Mouse (Mus musculus) CH12.LX (cell line): ENCODE data around the gene Cacna1i. TPM values are rescaled to one million over a fixed set of nuclear protein-coding genes. Genes with fewer than 3 reads are reported as not detected.
A peak's percentile ranks its signal among the peaks of the same experiment; 100 is the strongest.

ENCODE experiments used
- DNase-seq: peaks from one replicate; pipeline ENCODE4 v3.0.0-alpha.2; 2013; ENCODE audit errors: extremely low read depth
- H3K27ac ChIP-seq: 2 replicates; pipeline ENCODE4 v1.5.1; 2012; ENCODE audit warnings: low read depth, mild to moderate bottlenecking, control low read depth, moderate library complexity; ENCODE audit not compliant: insufficient read depth
- H3K27me3 ChIP-seq: replicated peaks from 2 replicates; pipeline ENCODE3; 2012; ENCODE audit warnings: inconsistent platforms
- H3K36me3 ChIP-seq, 2 experiments: replicated peaks in 1 of 2; 2 replicates each; pipeline versions ENCODE3 to v1.6.1; 2012; ENCODE audit warnings: inconsistent platforms in 1 of 2, low read length in 1 of 2, mild to moderate bottlenecking in 1 of 2, mixed read lengths in 1 of 2, moderate library complexity in 1 of 2; ENCODE audit not compliant: control insufficient read depth in 1 of 2, insufficient read depth in 1 of 2
- H3K4me1 ChIP-seq, 2 experiments: 2 replicates each; pipeline ENCODE4 v1.6.1; 2012; ENCODE audit warnings: inconsistent platforms in 1 of 2, moderate library complexity in 1 of 2; ENCODE audit not compliant: insufficient read depth in 2 of 2, control insufficient read depth in 1 of 2
- H3K4me2 ChIP-seq: 2 replicates; pipeline ENCODE4 v1.6.1; 2012; ENCODE audit warnings: low read depth, mild to moderate bottlenecking, control low read depth; ENCODE audit not compliant: poor library complexity, insufficient read depth, severe bottlenecking
- H3K4me3 ChIP-seq, 3 experiments: fragments of 150-350 bp in 1 of 3; sonication (generic) in 1 of 3; replicated peaks in 1 of 3; 2 replicates each; pipeline versions ENCODE3 to v1.5.1; 2011 to 2012; ENCODE audit warnings: low read depth in 2 of 3, low read length in 2 of 3, mild to moderate bottlenecking in 2 of 3, moderate library complexity in 2 of 3, control low read depth in 1 of 3, improper control_type of control experiment in 1 of 3, inconsistent platforms in 1 of 3, mixed read lengths in 1 of 3; ENCODE audit not compliant: poor library complexity in 1 of 3
- H3K79me2 ChIP-seq: replicated peaks from 2 replicates; pipeline ENCODE4 v1.6.1; 2012; ENCODE audit warnings: mild to moderate bottlenecking, moderate library complexity; ENCODE audit not compliant: control insufficient read depth, poor library complexity, insufficient read depth, severe bottlenecking; ENCODE audit errors: extremely low read depth
- H3K9ac ChIP-seq: 2 replicates; pipeline ENCODE4 v1.6.1; 2012; ENCODE audit warnings: low read depth, mild to moderate bottlenecking, control low read depth, moderate library complexity; ENCODE audit not compliant: insufficient read depth
- H3K9me3 ChIP-seq: replicated peaks from 2 replicates; pipeline ENCODE3; 2012; ENCODE audit warnings: low read length, inconsistent platforms, mixed read lengths
- BHLHE40 ChIP-seq: IDR thresholded peaks from 2 replicates; pipeline ENCODE4 v1.6.1; 2011; ENCODE audit warnings: mild to moderate bottlenecking, low read depth, low read length, improper control_type of control experiment
- CHD1 ChIP-seq: IDR thresholded peaks from 2 replicates; pipeline ENCODE4 v1.6.1; 2012; ENCODE audit warnings: low read depth, low read length, improper control_type of control experiment, inconsistent platforms
- CHD2 ChIP-seq: IDR thresholded peaks from 2 replicates; pipeline ENCODE4 v1.6.1; 2011; ENCODE audit warnings: low read length, improper control_type of control experiment
- E2F4 ChIP-seq: IDR thresholded peaks from 2 replicates; pipeline ENCODE4 v1.6.1; 2011; ENCODE audit warnings: low read depth, low read length, improper control_type of control experiment; ENCODE audit not compliant: insufficient replicate concordance
- EP300 ChIP-seq: IDR thresholded peaks from 2 replicates; pipeline ENCODE4 v1.6.1; 2011; ENCODE audit warnings: low read length, improper control_type of control experiment
- ETS1 ChIP-seq: conservative IDR thresholded peaks from 2 replicates; pipeline ENCODE4 v1.6.1; 2012; ENCODE audit warnings: low read depth, mild to moderate bottlenecking, inconsistent platforms, low read length, improper control_type of control experiment, moderate library complexity
- GABPA ChIP-seq: IDR thresholded peaks from 2 replicates; pipeline ENCODE4 v1.6.1; 2012; ENCODE audit warnings: low read depth, low read length, improper control_type of control experiment, inconsistent platforms; ENCODE audit not compliant: insufficient replicate concordance
- HCFC1 ChIP-seq: IDR thresholded peaks from 2 replicates; pipeline ENCODE4 v1.6.1; 2012; ENCODE audit warnings: low read depth, mild to moderate bottlenecking, inconsistent platforms, low read length, improper control_type of control experiment
- JUN ChIP-seq: IDR thresholded peaks from 2 replicates; pipeline ENCODE4 v1.6.1; 2011; ENCODE audit warnings: low read depth, mild to moderate bottlenecking, low read length, improper control_type of control experiment, moderate library complexity; ENCODE audit not compliant: insufficient read depth
- JUND ChIP-seq: conservative IDR thresholded peaks from 2 replicates; pipeline ENCODE4 v1.6.1; 2011; ENCODE audit warnings: low read depth, low read length, improper control_type of control experiment
- MAFK ChIP-seq: IDR thresholded peaks from 2 replicates; pipeline ENCODE4 v1.6.1; 2011; ENCODE audit warnings: low read length, improper control_type of control experiment; ENCODE audit not compliant: insufficient replicate concordance
- MAX ChIP-seq: IDR thresholded peaks from 2 replicates; pipeline ENCODE4 v1.6.1; 2011; ENCODE audit warnings: low read length, improper control_type of control experiment
- MEF2A ChIP-seq: IDR thresholded peaks from 2 replicates; pipeline ENCODE4 v1.6.1; 2014; ENCODE audit warnings: low read depth, mild to moderate bottlenecking, inconsistent platforms, low read length, improper control_type of control experiment, borderline replicate concordance
- MXI1 ChIP-seq: IDR thresholded peaks from 2 replicates; pipeline ENCODE4 v1.6.1; 2011; ENCODE audit warnings: mild to moderate bottlenecking, low read depth, low read length, improper control_type of control experiment
- MYC ChIP-seq: IDR thresholded peaks from 2 replicates; pipeline ENCODE4 v1.6.1; 2011; ENCODE audit warnings: low read depth, mild to moderate bottlenecking, improper control_type of control experiment, low read length
- NRF1 ChIP-seq: IDR thresholded peaks from 2 replicates; pipeline ENCODE4 v1.6.1; 2014; ENCODE audit warnings: low read depth, mild to moderate bottlenecking, inconsistent platforms, low read length, improper control_type of control experiment, moderate library complexity
- PAX5 ChIP-seq: IDR thresholded peaks from 2 replicates; pipeline ENCODE4 v1.6.1; 2012; ENCODE audit warnings: low read length, inconsistent platforms, mixed read lengths
- POLR2A ChIP-seq: IDR thresholded peaks from 2 replicates; pipeline ENCODE4 v1.6.1; 2011; ENCODE audit warnings: low read depth, mild to moderate bottlenecking, improper control_type of control experiment, low read length
- POLR2AphosphoS2 ChIP-seq: IDR thresholded peaks from 2 replicates; pipeline ENCODE4 v1.6.1; 2011; ENCODE audit warnings: low read depth, low read length, improper control_type of control experiment
- SMC3 ChIP-seq: IDR thresholded peaks from 2 replicates; pipeline ENCODE4 v1.6.1; 2011; ENCODE audit warnings: low read depth, low read length, improper control_type of control experiment
- TBP ChIP-seq: conservative IDR thresholded peaks from 2 replicates; pipeline ENCODE4 v1.6.1; 2011; ENCODE audit warnings: low read depth, low read length, improper control_type of control experiment
- USF1 ChIP-seq: IDR thresholded peaks from 2 replicates; pipeline ENCODE4 v1.6.1; 2014; ENCODE audit warnings: low read depth, mild to moderate bottlenecking, inconsistent platforms, low read length, improper control_type of control experiment
- USF2 ChIP-seq: conservative IDR thresholded peaks from 2 replicates; pipeline ENCODE4 v1.6.1; 2011; ENCODE audit warnings: low read depth, low read length, improper control_type of control experiment
- ZKSCAN1 ChIP-seq: IDR thresholded peaks from 2 replicates; pipeline ENCODE4 v1.6.1; 2012; ENCODE audit warnings: low read depth, inconsistent platforms, low read length, improper control_type of control experiment, borderline replicate concordance
- ZMIZ1 ChIP-seq: IDR thresholded peaks from 2 replicates; pipeline ENCODE4 v1.6.1; 2012; ENCODE audit warnings: low read depth, mild to moderate bottlenecking, inconsistent platforms, low read length, improper control_type of control experiment
- dilution Hi-C: fragments of 300-500 bp; cut with MboI; formaldehyde crosslinking; loops from 2 replicates; pipeline ENCODE4 v1.14.3; 2020; ENCODE audit warnings: low sequenced_read_pairs; ENCODE audit not compliant: extremely low pct_unique_long_range_greater_than_20kb, extremely low pct_ligation_motif_present
- in situ Hi-C: fragments of 300-500 bp; cut with MboI; formaldehyde crosslinking; loops from 3 replicates; pipeline ENCODE4 v1.14.3; 2019; ENCODE audit warnings: low sequenced_read_pairs, low pct_ligation_motif_present, low pct_unique_long_range_greater_than_20kb, mixed read lengths
- polyA plus RNA-seq: library from polyadenylated mRNA; unstranded; fragments of >175 nt; gene quantifications from 2 replicates; pipeline ENCODE4 v1.2.1, GENCODE M21; 2012; ENCODE audit warnings: low read depth; ENCODE audit not compliant: insufficient read length
- total RNA-seq, 2 experiments: library from RNA; depleted of rRNA; stranded (reverse); fragments of 300-350 nt in 1 of 2; fragments of >200 nt in 1 of 2; gene quantifications; 2 replicates each; pipeline ENCODE4 v1.2.3; 2012 to 2014

The Cacna1i gene
- total and polyA plus RNA-seq, 3 experiments: under 0.01 TPM; not detected in 2

DNA sequence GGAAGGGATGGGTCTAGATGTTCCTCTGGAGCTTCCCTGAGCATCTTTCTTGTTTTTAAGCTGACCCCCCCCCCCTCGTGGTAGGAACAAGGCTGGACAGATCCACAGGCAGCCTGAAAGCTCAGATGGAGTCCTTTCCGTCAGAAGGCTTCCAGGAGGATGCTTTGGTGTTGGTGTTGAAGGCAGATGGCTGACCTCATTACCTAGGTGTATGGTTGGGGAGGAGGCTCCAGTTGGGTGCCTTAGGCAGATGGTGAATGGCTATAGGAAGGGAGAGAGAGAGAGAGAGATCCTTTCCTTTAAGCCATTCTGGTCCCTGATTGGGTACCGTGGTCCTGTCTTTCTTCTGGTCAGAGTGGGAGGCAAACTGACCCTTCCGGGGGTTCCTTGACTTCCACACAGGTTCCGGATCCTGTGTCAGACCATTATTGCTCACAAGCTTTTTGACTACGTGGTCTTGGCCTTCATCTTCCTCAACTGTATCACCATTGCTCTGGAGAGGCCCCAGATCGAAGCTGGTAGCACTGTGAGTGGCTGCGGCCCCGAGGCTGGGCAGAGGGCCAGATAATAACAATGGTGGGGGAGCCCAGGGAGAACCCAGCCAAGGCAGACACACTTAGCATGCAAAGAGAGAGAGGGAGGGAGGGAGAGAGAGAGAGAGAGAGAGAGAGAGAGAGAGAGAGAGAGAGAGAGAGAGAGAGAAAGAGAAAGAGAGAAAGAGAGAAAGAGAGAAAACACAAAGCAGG lies 86.4 kb downstream of the Cacna1i start:
- TF ChIP-seq MAFK: no peak
- TF ChIP-seq POLR2AphosphoS2: no peak
- H3K79me2 ChIP-seq: no peaks in the 10 kb centered on the region
- H3K9ac ChIP-seq: no peak overlapping the region
- H3K9me3 ChIP-seq: no peaks in the 10 kb centered on the region
- no peak overlapping the region for H3K4me3 ChIP-seq
- peaks cover 61% of the 10 kb centered on the region for H3K27me3 ChIP-seq
- H3K36me3 ChIP-seq: no peaks in the 10 kb centered on the region
- no peak overlapping the region for H3K27ac ChIP-seq
- in situ Hi-C loops (loop anchor here (5.0 kb wide), 1 partner anchor 36 kb away; no protein-coding TSS in a partner anchor), dilution Hi-C loops (no loop called here)
- no peak overlapping the region for H3K4me2 ChIP-seq
- DNase-seq: no peak
- no peaks in the 10 kb centered on the region for H3K4me1 ChIP-seq

DNA sequence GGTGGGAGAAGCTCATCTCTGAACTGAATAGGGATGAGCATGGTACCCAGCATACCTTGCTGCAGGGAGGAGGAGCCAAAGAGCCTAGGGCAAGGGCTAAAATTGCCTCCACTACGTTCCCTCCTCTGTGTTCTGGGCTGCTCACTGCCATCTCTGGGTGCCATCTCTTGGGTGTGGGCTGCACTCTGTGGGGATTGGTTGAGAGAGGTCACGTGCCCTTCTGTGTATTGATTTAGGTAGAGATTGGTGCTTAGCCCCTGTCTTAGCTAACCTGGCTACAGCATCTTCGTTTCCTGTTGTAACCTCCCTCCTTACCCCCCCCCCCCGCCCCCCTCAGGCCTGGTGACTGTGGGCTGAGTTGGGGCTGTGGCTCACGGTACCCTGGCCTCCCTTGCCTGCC lies 87.8 kb downstream of the Cacna1i start:
- TF ChIP-seq NRF1 (no peak), ZKSCAN1 (no peak), TBP (no peak), USF1 (peak; percentile 51; the same call in 1 of the 2 replicates), EP300 (no peak), E2F4 (no peak), BHLHE40 (no peak), POLR2A (no peak), MXI1 (no peak), POLR2AphosphoS2 (no peak), JUN (no peak), CHD1 (no peak), JUND (no peak), USF2 (peak; percentile 53), SMC3 (no peak), CHD2 (no peak), HCFC1 (no peak), MAFK (no peak), MEF2A (no peak), MAX (0 out of 2 replicates have a peak, but pooled peaks have one; percentile 14), GABPA (no peak), ZMIZ1 (no peak), PAX5 (no peak), MYC (no peak), ETS1 (no peak)
- H3K36me3 ChIP-seq: no peaks in the 10 kb centered on the region
- no peak for DNase-seq
- dilution Hi-C loops: no loop called here
- H3K4me1 ChIP-seq: no peaks in the 10 kb centered on the region
- H3K9me3 ChIP-seq: no peaks in the 10 kb centered on the region
- H3K4me3 ChIP-seq: no peak overlapping the region
- H3K79me2 ChIP-seq: no peaks in the 10 kb centered on the region
- H3K27ac ChIP-seq: no peak overlapping the region
- in situ Hi-C loops: loop anchor here (5.0 kb wide), 1 partner anchor 38 kb away; no protein-coding TSS in a partner anchor
- H3K9ac ChIP-seq: no peak overlapping the region
- H3K4me2 ChIP-seq: no peak overlapping the region
- H3K27me3 ChIP-seq: peaks cover 60% of the 10 kb centered on the region
